Mouse (Mus musculus): ENCODE data around the gene Foxj3.
"Not testable (repeated sequence)": the region's sequence is repeated elsewhere in the genome, so short reads cannot be mapped to it uniquely, and the experiment has no call there.

Gene Foxj3

DNA sequence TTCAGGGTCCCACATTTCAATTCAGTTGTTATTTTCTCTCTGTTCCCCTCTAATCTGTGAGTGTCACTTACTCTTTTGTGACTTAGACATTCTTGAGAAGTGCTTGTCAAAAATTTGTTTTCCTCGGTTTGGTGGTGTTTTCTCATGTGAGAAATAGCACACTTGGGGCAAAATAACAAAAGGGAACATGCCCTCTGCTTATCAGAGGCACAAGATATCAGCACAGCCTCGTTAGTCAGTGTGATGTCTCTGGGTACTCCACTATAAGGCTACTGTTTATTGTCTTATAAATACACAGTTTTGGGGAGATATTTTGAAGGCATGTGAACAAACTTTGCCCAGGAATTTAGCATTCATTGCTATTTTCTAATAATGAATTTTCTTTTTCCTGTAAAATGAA is 37.7 kb downstream of the Foxj3 start:
- DNase-seq, result no peak

DNA sequence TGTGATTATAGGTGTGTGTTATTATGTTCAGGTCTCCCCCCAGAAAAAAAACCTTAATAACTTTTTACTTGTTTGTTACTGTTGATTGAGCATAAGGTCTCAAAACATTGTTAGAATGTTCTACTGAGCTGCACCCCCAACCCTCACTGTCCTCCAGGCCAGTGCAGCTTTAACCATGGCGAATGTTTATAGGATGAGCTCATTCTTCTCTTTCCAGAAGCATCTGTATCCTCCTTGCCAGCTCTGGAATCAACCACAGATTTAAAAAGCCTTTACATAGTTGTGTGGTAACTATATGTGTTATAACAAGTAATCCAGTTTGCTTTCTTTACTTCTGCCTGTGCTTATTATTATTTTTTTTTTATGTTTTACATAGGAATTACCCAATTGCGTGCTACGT is 38.7 kb downstream of the Foxj3 start:
- no peak for DNase-seq

- no peak for DNase-seq
These were observed 51.2 kb downstream of the Foxj3 start for GRCm38 (mm10) chr4:119588037-119588436.

- DNase-seq, result no peak
These were observed 52.6 kb downstream of the Foxj3 start for GRCm38 (mm10) chr4:119589423-119589822.

GRCm38 (mm10) chr4:119590027-119590426 is 53.2 kb downstream of the Foxj3 start:
- DNase-seq, result no peak

GRCm38 (mm10) chr4:119592479-119592878 is 55.7 kb downstream of the Foxj3 start:
- DNase-seq, result no peak

GRCm38 (mm10) chr4:119594331-119594730 is 57.5 kb downstream of the Foxj3 start:
- DNase-seq, result no peak

DNA sequence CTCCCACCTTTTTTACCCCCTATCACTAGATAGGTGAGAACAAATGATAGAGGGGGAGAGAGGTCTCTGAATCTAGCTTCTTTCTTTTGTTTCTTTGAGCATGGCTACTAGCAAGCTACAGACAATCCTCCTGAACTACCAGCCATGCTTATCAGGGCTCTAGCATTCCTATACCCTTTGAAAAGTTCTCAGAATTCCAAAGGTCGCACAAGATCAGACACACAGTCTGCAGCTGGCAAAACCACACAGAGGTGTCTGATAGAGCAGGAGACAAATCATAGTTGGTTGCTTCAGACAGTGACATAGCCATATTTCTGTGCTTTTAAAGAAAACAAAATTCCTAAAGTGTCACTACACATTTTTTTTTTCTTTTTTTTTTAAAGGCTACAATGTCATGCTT is 62.8 kb downstream of the Foxj3 start:
- no peak for DNase-seq

DNA sequence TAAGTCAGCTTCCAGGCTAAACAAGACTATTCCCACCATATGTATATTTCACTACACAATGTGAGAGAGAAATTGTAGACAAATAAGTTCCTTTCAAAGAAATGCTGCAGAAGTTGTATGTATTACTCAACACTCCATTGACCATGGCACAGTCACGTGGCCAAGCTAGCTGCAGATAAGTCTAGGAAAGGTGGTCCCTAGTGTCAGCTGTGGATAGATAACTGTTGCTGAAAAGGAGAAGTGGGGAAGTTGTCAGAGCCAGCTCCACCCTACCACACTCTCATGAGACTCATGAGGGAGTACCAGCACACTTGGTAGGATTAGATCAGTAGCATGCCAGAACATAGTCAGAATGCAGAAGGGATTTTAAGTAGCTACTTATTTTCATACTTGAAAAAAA is 72.7 kb downstream of the Foxj3 start:
- no peak for DNase-seq

DNA sequence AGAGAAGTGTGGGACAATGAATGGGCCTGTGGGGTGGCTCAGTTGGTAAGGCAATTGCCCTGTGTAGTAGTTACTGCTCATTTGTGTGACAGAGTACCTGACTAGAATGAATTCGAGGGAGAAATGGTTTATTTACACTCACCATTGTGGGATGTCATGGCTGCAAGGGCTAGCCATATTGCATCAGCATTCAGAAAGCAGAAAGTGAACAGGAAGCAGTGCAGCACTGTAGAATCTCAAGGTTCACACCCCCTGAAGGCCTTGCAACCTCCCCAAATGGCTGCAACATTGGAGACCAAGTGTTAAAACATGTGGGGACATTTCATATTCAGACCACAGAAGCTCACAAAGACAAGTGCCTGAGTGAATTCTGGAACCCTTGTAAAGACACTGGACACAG is 77.3 kb downstream of the Foxj3 start:
- no peak for DNase-seq

GRCm38 (mm10) chr4:119614724-119615123 is 77.9 kb downstream of the Foxj3 start:
- no peak for DNase-seq

DNA sequence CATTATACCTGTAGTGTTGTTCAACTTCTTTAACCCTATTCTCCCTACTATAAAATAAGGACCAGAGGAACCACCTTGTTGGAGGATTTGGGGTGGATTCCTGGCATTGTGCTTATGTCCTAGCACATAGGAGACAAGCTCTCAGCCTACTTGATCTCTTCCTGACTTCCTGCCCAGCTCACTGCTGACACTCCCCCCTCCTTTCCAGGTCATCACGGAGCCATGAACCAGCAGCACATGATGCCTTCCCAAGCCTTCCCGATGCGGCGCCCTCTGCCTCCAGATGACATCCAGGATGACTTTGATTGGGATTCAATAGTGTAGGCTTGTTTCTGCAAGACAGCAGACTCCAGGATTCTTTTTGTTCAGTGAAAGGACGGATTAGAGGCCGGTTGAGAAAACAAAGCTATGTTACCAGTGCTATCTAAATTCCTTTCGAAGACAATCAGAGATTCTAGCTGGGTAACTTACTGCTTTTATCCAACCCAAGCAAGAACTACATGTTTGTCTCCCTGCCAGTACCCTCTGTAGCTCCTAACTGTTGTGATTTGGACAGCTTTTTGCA is 89.4 kb downstream of the Foxj3 start:
- DNase-seq, result no peak

DNA sequence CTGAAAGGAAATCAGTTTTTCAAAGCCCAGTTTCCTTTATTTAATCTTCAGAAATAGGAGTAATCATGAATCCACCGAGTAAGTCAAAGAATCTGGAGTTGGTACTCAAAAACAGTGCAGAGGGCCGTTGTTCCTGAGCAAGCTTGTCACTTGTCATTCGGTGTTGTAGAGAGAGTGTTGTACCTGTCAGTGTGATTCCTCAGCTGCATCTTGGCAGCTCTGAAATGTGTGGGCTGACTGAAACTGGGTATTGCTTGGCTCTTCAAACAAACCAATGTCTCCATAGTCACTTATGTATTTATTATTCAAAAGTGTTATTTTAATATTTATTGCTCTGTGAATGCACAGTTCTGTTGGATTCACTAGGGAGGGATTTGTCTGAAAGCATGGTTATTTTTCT is 90.1 kb downstream of the Foxj3 start:
- DNase-seq, result no peak

GRCm38 (mm10) chr4:119627317-119627716 is 90.5 kb downstream of the Foxj3 start:
- no peak for DNase-seq

DNA sequence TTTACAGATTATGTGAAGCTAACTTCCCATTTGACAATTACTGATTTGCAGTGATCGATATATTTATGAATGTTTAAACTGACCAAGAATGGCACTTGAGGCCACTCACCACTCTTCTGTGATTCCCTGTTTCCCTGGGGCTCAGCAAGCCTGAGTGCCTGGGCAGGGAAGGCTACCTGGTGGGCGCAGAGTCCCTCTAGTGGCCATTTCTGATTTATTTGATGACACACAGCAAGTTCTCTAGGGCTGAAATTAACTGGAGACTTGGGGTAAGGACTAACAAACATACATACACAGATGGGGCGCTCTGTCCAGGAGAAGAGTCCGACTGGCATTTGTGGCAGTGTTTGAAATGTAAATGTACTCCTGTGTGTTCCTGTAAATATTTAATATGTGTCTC is 91.6 kb downstream of the Foxj3 start:
- DNase-seq, result not testable (repeated sequence)

DNA sequence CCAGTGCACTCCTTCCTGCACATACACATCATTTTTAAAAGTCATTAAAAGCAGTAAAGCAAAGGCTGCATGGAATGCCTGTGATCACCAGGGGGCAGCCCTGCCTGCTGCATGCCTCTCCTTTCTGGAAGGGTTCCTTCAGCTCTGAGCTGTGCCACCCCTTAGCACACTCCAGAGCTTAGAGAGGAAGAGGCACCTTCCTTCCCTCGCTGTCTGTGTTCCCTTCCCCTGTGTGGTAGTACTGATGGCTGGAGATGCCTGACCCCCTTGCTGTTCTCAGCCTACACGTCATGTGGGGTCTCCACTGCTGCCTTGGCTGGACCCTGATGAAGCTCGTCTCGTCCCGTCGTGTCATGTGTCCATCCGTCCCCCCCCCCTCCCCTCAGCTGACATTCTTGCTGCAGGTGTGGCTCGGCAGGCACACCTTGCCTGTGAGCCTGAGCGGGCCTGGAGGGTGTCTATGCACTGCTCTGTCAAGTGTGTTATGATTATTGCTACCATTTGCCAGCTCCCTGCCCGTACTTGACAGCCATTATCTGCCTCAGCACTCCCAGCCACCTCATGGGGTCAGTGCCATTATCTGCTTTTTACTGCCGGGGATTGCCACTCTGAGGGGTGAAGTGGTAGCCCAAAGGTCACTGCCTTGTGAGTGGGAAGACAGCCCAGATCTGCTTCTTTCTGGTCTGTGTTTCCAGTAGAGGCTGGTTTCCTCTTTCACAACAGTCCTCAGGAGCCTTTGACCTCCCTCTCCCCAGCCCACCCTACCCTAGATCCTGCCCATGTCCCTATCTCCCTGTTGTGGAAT is 94.5 kb downstream of the Foxj3 start:
- DNase-seq, result peak; percentile 45

DNA sequence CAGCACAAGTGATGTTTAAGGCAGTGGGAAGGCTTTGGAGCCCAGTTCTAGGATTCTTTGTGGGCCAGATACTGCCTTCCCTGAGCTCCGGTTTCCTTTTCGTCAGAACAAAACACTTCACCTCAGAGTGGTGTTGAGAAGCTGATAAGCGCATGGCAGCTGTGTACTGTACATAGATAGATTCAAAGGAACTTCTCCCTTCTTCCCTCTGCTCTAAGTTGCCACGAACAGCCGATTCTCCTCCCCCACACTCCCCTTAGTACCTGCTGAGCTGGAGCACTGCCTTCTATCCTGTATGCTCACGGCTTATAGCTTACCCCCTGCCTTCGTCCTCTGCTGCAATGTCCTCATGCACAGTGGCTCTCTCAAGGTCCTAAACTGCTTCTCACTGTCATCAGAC is 95.9 kb downstream of the Foxj3 start:
- no peak for DNase-seq

GRCm38 (mm10) chr4:119633342-119633741 is 96.5 kb downstream of the Foxj3 start:
- DNase-seq, result peak; percentile 21

- no peak for DNase-seq
These were observed 97.1 kb downstream of the Foxj3 start for GRCm38 (mm10) chr4:119633948-119634347.

- no peak for DNase-seq
These were observed 98.3 kb downstream of the Foxj3 start for GRCm38 (mm10) chr4:119634908-119635660.

- DNase-seq, result no peak
These were observed 98.9 kb downstream of the Foxj3 start for GRCm38 (mm10) chr4:119635686-119636085.

DNA sequence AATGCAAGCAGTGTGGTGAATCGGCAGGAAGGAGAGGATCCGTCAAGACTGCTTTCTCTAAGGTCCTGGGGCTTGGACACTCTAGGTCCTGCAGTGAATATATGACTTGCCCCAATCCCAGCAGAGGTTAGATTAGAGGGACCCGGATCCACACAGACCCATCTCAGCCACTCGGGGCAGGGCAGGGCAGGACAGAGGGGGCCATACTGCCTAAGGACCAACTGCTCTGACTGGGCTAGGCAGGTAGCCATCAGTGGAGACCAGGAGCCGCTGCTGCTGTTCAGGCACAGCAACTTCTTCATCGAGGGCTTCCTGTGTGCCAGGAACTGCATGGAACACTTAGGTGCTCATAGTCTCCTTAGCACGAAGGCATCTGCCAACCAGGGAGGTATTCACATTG is 99.9 kb downstream of the Foxj3 start:
- no peak for DNase-seq

DNA sequence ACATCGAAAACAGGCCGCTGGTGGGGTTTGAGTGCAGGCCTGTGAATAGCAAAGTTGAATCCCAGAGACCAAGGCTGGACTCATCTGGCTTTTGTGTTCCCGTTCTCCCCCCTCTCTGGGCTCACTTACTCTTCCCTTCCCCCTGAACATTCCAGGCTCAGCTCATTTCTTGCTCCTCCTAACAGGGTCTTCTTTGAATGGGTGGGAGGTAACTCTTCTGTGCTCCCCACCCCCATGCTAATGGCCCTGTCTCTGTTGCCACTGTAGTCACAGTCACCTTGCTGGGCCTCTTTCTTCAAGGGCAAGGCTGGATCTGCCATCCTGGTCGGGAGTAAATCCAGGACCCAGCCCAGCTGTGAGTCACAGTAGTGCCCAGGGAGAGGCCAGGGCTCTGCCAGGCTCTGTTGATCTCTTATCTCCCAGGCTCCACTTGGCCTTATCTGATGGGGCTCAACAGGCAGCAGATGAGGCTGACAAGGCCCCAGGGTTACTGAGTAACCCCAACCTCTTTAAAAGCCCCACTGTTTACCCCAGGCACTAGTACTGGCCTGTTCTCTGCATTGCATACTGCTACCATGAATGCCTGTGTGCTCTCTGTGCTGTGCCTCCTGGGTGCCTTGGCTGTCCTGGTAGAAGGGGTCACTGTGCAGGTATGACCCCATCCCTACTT is 100.5 kb downstream of the Foxj3 start, which contains the start of gene Guca2a:
Gene Guca2a (plus strand): TSS at position 529 of the 670 bp plus-strand sequence.
- no peak for DNase-seq
